Mouse (Mus musculus) heart, embryonic 12.5 days (tissue): ENCODE measurements at regions not wholly inside any gene's neighbourhood (a gene's known extent, or its start where the extent isn't known, plus 50 kb on each side); places are given as distances from the start of the nearest gene placed in this dataset. TPM values are rescaled to one million over a fixed set of nuclear protein-coding genes. Genes with fewer than 3 reads are reported as not detected.

Experiments
- ATAC-seq: fragments of 200-750 bp; cut with Nextera tagmentation; 2 replicates; pipeline ENCODE4 v1.8.0; 2017; ENCODE audit warnings: moderate TSS enrichment, moderate library complexity; ENCODE audit not compliant: insufficient number of reproducible peaks, low FRiP score
- H3K27ac ChIP-seq: fragments of 300-500 bp; sonication (generic); 2 replicates; pipeline ENCODE4 v1.5.1; 2016; ENCODE audit warnings: mild to moderate bottlenecking, moderate library complexity; ENCODE audit not compliant: poor library complexity, severe bottlenecking
- H3K27me3 ChIP-seq: fragments of 300-500 bp; sonication (generic); replicated peaks from 2 replicates; pipeline ENCODE4 v1.6.1; 2016; ENCODE audit warnings: mild to moderate bottlenecking, moderate library complexity
- H3K36me3 ChIP-seq: fragments of 300-500 bp; sonication (generic); 2 replicates; pipeline ENCODE4 v1.6.1; 2016; ENCODE audit warnings: mild to moderate bottlenecking, moderate library complexity
- H3K4me1 ChIP-seq: fragments of 300-500 bp; sonication (generic); replicated peaks from 2 replicates; pipeline ENCODE4 v1.6.1; 2016; ENCODE audit warnings: mild to moderate bottlenecking
- H3K4me2 ChIP-seq: fragments of 300-500 bp; sonication (generic); 2 replicates; pipeline ENCODE4 v1.6.1; 2016; ENCODE audit warnings: mild to moderate bottlenecking, moderate library complexity
- H3K4me3 ChIP-seq: fragments of 300-500 bp; sonication (generic); 2 replicates; pipeline ENCODE4 v1.5.1; 2016; ENCODE audit warnings: mild to moderate bottlenecking
- H3K9ac ChIP-seq: fragments of 300-500 bp; sonication (generic); 2 replicates; pipeline ENCODE4 v1.6.1; 2016; ENCODE audit warnings: mild to moderate bottlenecking, moderate library complexity
- H3K9me3 ChIP-seq: fragments of 300-500 bp; sonication (generic); replicated peaks from 2 replicates; pipeline ENCODE4 v1.6.1; 2016; ENCODE audit warnings: mild to moderate bottlenecking, moderate library complexity
- WGBS: fragments of 180-500 bp; shearing (Covaris S2); methylation state at CpG from one replicate; pipeline ENCODE4 v1.1.7; 2016; 5-methylcytosine and 5-hydroxymethylcytosine counted together
- microRNA counts: library from miRNA; unstranded; fragments of <30 nt; microRNA quantifications from one replicate; lab custom pipeline; 2017
- microRNA-seq: library from miRNA; unstranded; fragments of <30 nt; microRNA quantifications from one replicate; pipeline ENCODE4, GENCODE M21; 2017

DNA sequence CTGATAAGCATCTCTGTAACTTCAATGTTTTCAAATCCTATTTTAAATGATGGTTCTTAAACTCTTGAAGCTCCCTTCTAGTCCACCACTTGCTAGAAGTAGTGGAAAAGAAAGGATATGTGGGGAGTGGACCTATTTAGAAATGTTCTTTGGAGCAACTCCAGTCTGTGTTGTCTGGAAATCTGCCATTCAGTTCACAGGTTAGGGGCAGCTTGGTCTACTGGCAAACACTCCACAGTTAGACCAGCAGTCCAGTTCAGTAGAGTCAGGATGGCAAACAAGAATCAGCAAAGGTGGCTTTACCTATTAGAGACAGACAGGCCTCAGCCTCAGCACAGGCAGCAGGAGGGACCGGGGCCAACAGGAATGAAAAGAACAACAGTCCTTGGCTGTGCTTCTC, 67.3 kb upstream of the Dpyd start:
- 76% methylated on average over 1 of the region's 1 CpGs for WGBS
- no peak overlapping the region for H3K9ac ChIP-seq
- H3K4me1 ChIP-seq = no peaks in the 10 kb centered on the region
- H3K9me3 ChIP-seq = no peaks in the 10 kb centered on the region
- ATAC-seq = no peak
- H3K27me3 ChIP-seq = no peaks in the 10 kb centered on the region
- H3K4me3 ChIP-seq = no peak overlapping the region
- H3K27ac ChIP-seq = no peak overlapping the region
- no peaks in the 10 kb centered on the region for H3K36me3 ChIP-seq
- H3K4me2 ChIP-seq = no peak overlapping the region

- no peak for ATAC-seq
- Histone ChIP-seq H3K4me2 (no peak overlapping the region), H3K4me1 (no peaks in the 10 kb centered on the region), H3K4me3 (no peak overlapping the region), H3K9me3 (no peaks in the 10 kb centered on the region), H3K36me3 (no peaks in the 10 kb centered on the region), H3K27me3 (no peaks in the 10 kb centered on the region), H3K9ac (no peak overlapping the region), H3K27ac (no peak overlapping the region)
- WGBS = 15% methylated on average over 4 of the region's 4 CpGs
Observed at GRCm38 (mm10) chr3:118500234-118500633, 61.7 kb upstream of the Dpyd start.

DNA sequence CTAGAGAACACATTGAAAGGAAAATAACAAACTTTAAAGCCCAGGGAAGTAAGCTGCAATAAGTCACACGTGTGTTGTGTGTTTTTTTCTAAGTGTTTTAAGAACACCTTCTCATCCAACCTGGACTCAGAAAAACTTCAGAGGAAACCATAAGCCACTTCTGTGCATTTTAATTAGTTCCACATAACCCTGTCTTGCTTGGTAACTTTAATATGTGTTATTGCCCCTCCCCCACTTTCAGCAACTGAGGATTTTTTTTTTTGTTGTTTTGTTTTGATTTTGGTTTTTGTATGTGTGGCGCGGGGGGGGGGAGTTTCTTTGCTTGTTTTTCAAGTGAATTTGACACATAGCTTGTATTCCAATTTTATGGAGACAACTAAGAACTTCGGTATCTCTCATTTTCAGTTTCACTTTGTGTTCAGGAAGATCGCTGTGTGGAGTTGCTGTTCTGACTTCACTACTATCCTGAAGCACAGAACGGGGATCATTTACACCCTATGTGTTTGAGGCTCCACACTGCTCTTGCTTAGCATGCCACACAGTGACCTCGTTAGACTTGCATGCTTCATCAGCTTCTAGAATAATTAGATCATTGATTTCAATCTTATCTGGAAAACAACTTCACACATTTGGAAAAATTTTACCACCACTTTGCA, 54.2 kb upstream of the Dpyd start:
- Histone ChIP-seq H3K4me3 (no peak overlapping the region), H3K36me3 (no peaks in the 10 kb centered on the region), H3K4me1 (no peaks in the 10 kb centered on the region), H3K27ac (no peak overlapping the region), H3K27me3 (no peaks in the 10 kb centered on the region), H3K4me2 (no peak overlapping the region), H3K9ac (no peak overlapping the region), H3K9me3 (no peaks in the 10 kb centered on the region)
- WGBS = 75% methylated on average over 7 of the region's 7 CpGs
- ATAC-seq = no peak

GRCm38 (mm10) chr3:118510837-118511236, 51.1 kb upstream of the Dpyd start:
- no peaks in the 10 kb centered on the region for H3K36me3 ChIP-seq
- WGBS = 88% methylated on average over 4 of the region's 4 CpGs
- H3K4me3 ChIP-seq = no peak overlapping the region
- H3K4me1 ChIP-seq = no peaks in the 10 kb centered on the region
- no peak overlapping the region for H3K9ac ChIP-seq
- no peak for ATAC-seq
- no peaks in the 10 kb centered on the region for H3K9me3 ChIP-seq
- no peak overlapping the region for H3K4me2 ChIP-seq
- no peak overlapping the region for H3K27ac ChIP-seq
- H3K27me3 ChIP-seq = no peaks in the 10 kb centered on the region

GRCm38 (mm10) chr3:118511969-118512368, 50.0 kb upstream of the Dpyd start:
- no peaks in the 10 kb centered on the region for H3K9me3 ChIP-seq
- H3K27ac ChIP-seq = no peak overlapping the region
- H3K4me3 ChIP-seq = no peak overlapping the region
- no peaks in the 10 kb centered on the region for H3K36me3 ChIP-seq
- no peaks in the 10 kb centered on the region for H3K27me3 ChIP-seq
- H3K4me2 ChIP-seq = no peak overlapping the region
- 61% methylated on average over 7 of the region's 7 CpGs for WGBS
- H3K4me1 ChIP-seq = no peaks in the 10 kb centered on the region
- no peak overlapping the region for H3K9ac ChIP-seq
- ATAC-seq = no peak

MicroRNA genes in the stretch of these regions (microRNA counts, 519-probe panel; counts per million panel counts)
- microRNA mmu-miR-137 (lab: Ali Mortazavi, UCI) = 5,030 counts per million, percentile 55 among the panel's probes with 10 or more counts

Small RNA genes lying in the stretch of these regions (microRNA-seq; reads per million reads assigned to microRNA genes)
- not detected for gene Gm24155
- 19.8 reads per million, percentile 33 among the genes with 10 or more reads in this experiment for gene Mir137
